Mouse (Mus musculus): ENCODE measurements around the gene Prokr1. TPM values are rescaled to one million over a fixed set of nuclear protein-coding genes. Genes with fewer than 3 reads are reported as not detected.
"Not testable (repeated sequence)": the region's sequence is repeated elsewhere in the genome, so short reads cannot be mapped to it uniquely, and the experiment has no call there.

Prokr1 gene
- polyA plus RNA-seq, 1 experiment from 2014 or later = 7.8 TPM

- Histone ChIP-seq H3K27me3 (no peaks in the 10 kb centered on the region), H3K4me3 (replicated peaks) (no peak overlapping the region), H3K36me3 (no peaks in the 10 kb centered on the region), H3K9me3 (replicated peaks) (no peaks in the 10 kb centered on the region), H3K9ac (no peak overlapping the region), H3K27ac (replicated peaks) (no peak overlapping the region), H3K4me2 (replicated peaks) (no peak overlapping the region), H3K4me1 (0 out of 2 replicates have a peak, but pooled peaks cover 3% of the 10 kb centered on the region)
- no peak for ATAC-seq (ENCODE audit: insufficient number of reproducible peaks, low FRiP score, low TSS enrichment, low read depth)
- 39% methylated on average over 10 of the region's 10 CpGs for WGBS
Measured at GRCm38 (mm10) chr6:87597116-87597833, 6.7 kb upstream of the Prokr1 start.

- H3K4me3 ChIP-seq (replicated peaks) = no peak overlapping the region
- no peak overlapping the region for H3K9ac ChIP-seq
- no peaks in the 10 kb centered on the region for H3K9me3 ChIP-seq (replicated peaks)
- no peaks in the 10 kb centered on the region for H3K36me3 ChIP-seq
- H3K4me2 ChIP-seq (replicated peaks) = no peak overlapping the region
- H3K4me1 ChIP-seq = peaks cover 22% of the 10 kb centered on the region
- 50% methylated on average over 6 of the region's 6 CpGs for WGBS
- H3K27me3 ChIP-seq = peaks cover 7% of the 10 kb centered on the region
- no peak for ATAC-seq (ENCODE audit: insufficient number of reproducible peaks, low FRiP score, low TSS enrichment, low read depth)
- no peak overlapping the region for H3K27ac ChIP-seq (replicated peaks)
Measured at GRCm38 (mm10) chr6:87594188-87594587, 3.6 kb upstream of the Prokr1 start.

GRCm38 (mm10) chr6:87589718-87590393, 687 bp downstream of the Prokr1 start:
- H3K9me3 ChIP-seq (replicated peaks) = no peaks in the 10 kb centered on the region
- H3K4me2 ChIP-seq (replicated peaks) = peak overlapping the region; percentile 92
- 0 out of 2 replicates have a peak overlapping the region, but pooled peaks have one; percentile 31 for H3K9ac ChIP-seq
- no peak overlapping the region for H3K27ac ChIP-seq (replicated peaks)
- 0 out of 2 replicates have a peak, but pooled peaks have one; percentile 6 for ATAC-seq (ENCODE audit: insufficient number of reproducible peaks, low FRiP score, low TSS enrichment, low read depth)
- 14% methylated on average over 12 of the region's 12 CpGs for WGBS
- peaks cover 19% of the 10 kb centered on the region for H3K4me1 ChIP-seq
- peak overlapping the region; percentile 54 for H3K4me3 ChIP-seq (replicated peaks)
- peaks cover 10% of the 10 kb centered on the region for H3K27me3 ChIP-seq
- H3K36me3 ChIP-seq = no peaks in the 10 kb centered on the region

- WGBS = 87% methylated on average over 7 of the region's 7 CpGs
- Histone ChIP-seq H3K4me2 (replicated peaks) (no peak overlapping the region), H3K9ac (no peak overlapping the region), H3K36me3 (no peaks in the 10 kb centered on the region), H3K27ac (replicated peaks) (no peak overlapping the region), H3K4me3 (replicated peaks) (no peak overlapping the region), H3K9me3 (replicated peaks) (no peaks in the 10 kb centered on the region), H3K27me3 (peaks cover 1% of the 10 kb centered on the region; the same call in 1 of the 2 replicates), H3K4me1 (0 out of 2 replicates have a peak, but pooled peaks cover 7% of the 10 kb centered on the region)
- no peak for ATAC-seq (ENCODE audit: insufficient number of reproducible peaks, low FRiP score, low TSS enrichment, low read depth)
Measured at GRCm38 (mm10) chr6:87583991-87584390, 6.6 kb downstream of the Prokr1 start.

- no peak for ATAC-seq (ENCODE audit: insufficient number of reproducible peaks, low FRiP score, low TSS enrichment, low read depth)
- Histone ChIP-seq H3K4me1 (0 out of 2 replicates have a peak, but pooled peaks cover 7% of the 10 kb centered on the region), H3K36me3 (no peaks in the 10 kb centered on the region), H3K9ac (no peak overlapping the region), H3K9me3 (replicated peaks) (no peaks in the 10 kb centered on the region), H3K27ac (replicated peaks) (no peak overlapping the region), H3K27me3 (no peaks in the 10 kb centered on the region), H3K4me3 (replicated peaks) (no peak overlapping the region), H3K4me2 (replicated peaks) (no peak overlapping the region)
- 100% methylated on average over 1 of the region's 1 CpGs for WGBS
Measured at GRCm38 (mm10) chr6:87583183-87583611, 7.3 kb downstream of the Prokr1 start.

GRCm38 (mm10) chr6:87582456-87582855, 8.1 kb downstream of the Prokr1 start:
- Histone ChIP-seq H3K4me2 (replicated peaks) (no peak overlapping the region), H3K4me3 (replicated peaks) (no peak overlapping the region), H3K9me3 (replicated peaks) (no peaks in the 10 kb centered on the region), H3K27me3 (no peaks in the 10 kb centered on the region), H3K27ac (replicated peaks) (no peak overlapping the region), H3K36me3 (no peaks in the 10 kb centered on the region), H3K4me1 (0 out of 2 replicates have a peak, but pooled peaks cover 7% of the 10 kb centered on the region), H3K9ac (no peak overlapping the region)
- 50% methylated on average over 6 of the region's 6 CpGs for WGBS
- peak; percentile 60 for ATAC-seq (ENCODE audit: insufficient number of reproducible peaks, low FRiP score, low TSS enrichment, low read depth)

- no peaks in the 10 kb centered on the region for H3K36me3 ChIP-seq
- 0 out of 2 replicates have a peak, but pooled peaks cover 7% of the 10 kb centered on the region for H3K4me1 ChIP-seq
- H3K4me2 ChIP-seq (replicated peaks) = no peak overlapping the region
- H3K4me3 ChIP-seq (replicated peaks) = no peak overlapping the region
- 88% methylated on average over 18 of the region's 18 CpGs for WGBS
- H3K9ac ChIP-seq = no peak overlapping the region
- no peak overlapping the region for H3K27ac ChIP-seq (replicated peaks)
- no peaks in the 10 kb centered on the region for H3K27me3 ChIP-seq
- no peaks in the 10 kb centered on the region for H3K9me3 ChIP-seq (replicated peaks)
- ATAC-seq (ENCODE audit: insufficient number of reproducible peaks, low FRiP score, low TSS enrichment, low read depth) = no peak
Measured at GRCm38 (mm10) chr6:87581581-87581980, 9.0 kb downstream of the Prokr1 start.

GRCm38 (mm10) chr6:87581071-87581470, 9.5 kb downstream of the Prokr1 start:
- 0 out of 2 replicates have a peak, but pooled peaks cover 7% of the 10 kb centered on the region for H3K4me1 ChIP-seq
- H3K4me3 ChIP-seq (replicated peaks) = no peak overlapping the region
- H3K36me3 ChIP-seq = no peaks in the 10 kb centered on the region
- H3K9me3 ChIP-seq (replicated peaks) = no peaks in the 10 kb centered on the region
- H3K27me3 ChIP-seq = no peaks in the 10 kb centered on the region
- 87% methylated on average over 15 of the region's 15 CpGs for WGBS
- no peak overlapping the region for H3K9ac ChIP-seq
- ATAC-seq (ENCODE audit: insufficient number of reproducible peaks, low FRiP score, low TSS enrichment, low read depth) = no peak
- H3K4me2 ChIP-seq (replicated peaks) = no peak overlapping the region
- H3K27ac ChIP-seq (replicated peaks) = no peak overlapping the region

GRCm38 (mm10) chr6:87578247-87578646, 12.3 kb downstream of the Prokr1 start:
- 0 out of 2 replicates have a peak, but pooled peaks cover 7% of the 10 kb centered on the region for H3K4me1 ChIP-seq
- no peaks in the 10 kb centered on the region for H3K27me3 ChIP-seq
- no peaks in the 10 kb centered on the region for H3K9me3 ChIP-seq (replicated peaks)
- no peak for ATAC-seq (ENCODE audit: insufficient number of reproducible peaks, low FRiP score, low TSS enrichment, low read depth)
- WGBS = 57% methylated on average over 9 of the region's 9 CpGs
- H3K9ac ChIP-seq = no peak overlapping the region
- no peaks in the 10 kb centered on the region for H3K36me3 ChIP-seq
- no peak overlapping the region for H3K27ac ChIP-seq (replicated peaks)
- H3K4me2 ChIP-seq (replicated peaks) = no peak overlapping the region
- no peak overlapping the region for H3K4me3 ChIP-seq (replicated peaks)

GRCm38 (mm10) chr6:87576648-87577330, 13.8 kb downstream of the Prokr1 start:
- 45% methylated on average over 4 of the region's 4 CpGs for WGBS
- Histone ChIP-seq H3K27ac (replicated peaks) (no peak overlapping the region), H3K36me3 (no peaks in the 10 kb centered on the region), H3K9ac (no peak overlapping the region), H3K27me3 (no peaks in the 10 kb centered on the region), H3K4me1 (no peaks in the 10 kb centered on the region), H3K4me2 (replicated peaks) (no peak overlapping the region), H3K9me3 (replicated peaks) (no peaks in the 10 kb centered on the region), H3K4me3 (replicated peaks) (no peak overlapping the region)
- peak; percentile 67 for ATAC-seq (ENCODE audit: insufficient number of reproducible peaks, low FRiP score, low TSS enrichment, low read depth)

- H3K9me3 ChIP-seq (replicated peaks); H3K27me3 ChIP-seq; H3K36me3 ChIP-seq; H3K4me1 ChIP-seq; H3K4me2 ChIP-seq (replicated peaks); H3K27ac ChIP-seq (replicated peaks); H3K4me3 ChIP-seq (replicated peaks); ATAC-seq (ENCODE audit: insufficient number of reproducible peaks, low FRiP score, low TSS enrichment, low read depth); H3K9ac ChIP-seq: not testable (repeated sequence)
Measured at GRCm38 (mm10) chr6:87571863-87572262, 18.7 kb downstream of the Prokr1 start.
